Mouse (Mus musculus): ENCODE results near the gene Abcc6. TPM values are rescaled to one million over a fixed set of nuclear protein-coding genes. Genes with fewer than 3 reads are reported as not detected.
A peak's percentile ranks its signal among the peaks of the same experiment; 100 is the strongest.

The Abcc6 gene
- polyA plus RNA-seq, 1 experiment from 2014 or later = 6.1 TPM

DNA sequence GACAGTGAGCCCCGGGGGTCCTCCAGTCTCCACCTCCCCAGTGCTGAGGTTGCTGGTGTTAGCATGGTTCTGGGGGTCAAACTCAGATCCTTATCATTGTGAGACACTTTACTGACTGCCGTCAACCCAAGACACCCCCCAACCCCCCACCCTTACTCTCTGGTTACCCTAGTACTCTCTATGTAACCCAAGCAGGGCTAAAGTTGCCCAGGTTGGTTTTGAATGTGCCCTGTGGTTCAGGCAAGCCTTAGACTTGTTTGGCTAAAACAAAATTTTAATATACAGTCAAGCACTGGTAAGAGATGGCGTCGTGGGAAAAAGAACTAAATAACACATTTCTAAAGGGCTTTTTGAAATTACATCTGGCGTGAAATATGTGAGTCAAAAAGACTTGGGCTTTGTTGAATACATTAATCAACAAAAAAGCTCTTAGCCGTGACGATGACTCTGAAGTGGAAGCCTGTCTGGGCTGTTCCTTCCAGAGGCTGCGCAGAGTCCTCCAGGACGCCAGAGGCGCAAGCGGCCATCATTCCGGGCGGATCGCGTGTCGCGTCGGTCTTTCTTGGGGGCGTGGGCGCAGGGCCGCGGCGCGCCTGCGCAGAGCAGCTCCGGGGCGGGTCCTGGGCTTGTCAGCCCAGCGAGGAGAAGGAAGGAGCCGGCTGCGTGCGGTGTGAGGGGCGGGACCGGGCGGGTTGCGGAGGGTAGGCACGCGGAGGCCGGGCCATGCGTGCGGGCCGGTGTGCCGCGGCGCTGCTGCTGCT is 3.2 kb upstream of the Abcc6 start, which contains the start of gene Nomo1:
Gene Nomo1, plus strand, starts transcription at position 590 of the 761 bp plus-strand sequence.
- H3K9ac ChIP-seq (ENCODE audit: low read depth, low read length) = peak within 1 kb of the TSS; percentile 93
- H3K4me1 ChIP-seq (ENCODE audit: control insufficient read depth, insufficient read depth, low read length) = peaks cover 40% of the 10 kb centered on the region
- peak within 1 kb of the TSS; percentile 83 for H3K4me2 ChIP-seq (ENCODE audit: low read depth, low read length)
- H3K9me3 ChIP-seq (ENCODE audit: control insufficient read depth, low read length) = no peaks in the 10 kb centered on the region
- no peaks in the 10 kb centered on the region for H3K36me3 ChIP-seq (ENCODE audit: control insufficient read depth, insufficient read depth, low read length)
- WGBS = 6% methylated on average over 43 of the region's 44 CpGs
- H3K4me3 ChIP-seq (ENCODE audit: low read length) = peak within 1 kb of the TSS; percentile 94
- peak; percentile 75 for ATAC-seq
- no peaks in the 10 kb centered on the region for H3K27me3 ChIP-seq (replicated peaks; ENCODE audit: control insufficient read depth, insufficient read depth, low read length)
- H3K27ac ChIP-seq (ENCODE audit: low read length) = peak within 1 kb of the TSS; percentile 72

DNA sequence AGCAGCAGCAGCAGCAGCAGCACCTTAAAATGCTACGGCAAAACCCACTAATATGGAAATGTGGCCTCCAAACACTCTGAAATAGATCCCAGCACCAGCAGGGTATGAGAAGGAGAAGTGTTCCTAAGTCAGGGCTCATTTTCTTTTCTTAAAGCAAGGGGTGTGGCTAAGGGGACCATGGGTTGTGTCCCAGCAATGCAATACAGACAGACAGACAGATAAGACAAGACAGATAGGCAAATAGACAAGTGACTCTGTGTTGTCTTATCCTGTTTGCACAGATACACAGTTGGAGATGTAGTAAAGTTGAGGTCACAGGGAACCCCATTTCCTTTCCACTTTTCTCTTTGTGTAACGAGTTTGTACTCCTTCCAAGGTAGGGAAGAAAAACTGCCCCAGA is 973 bp upstream of the Abcc6 start:
- H3K4me3 ChIP-seq (ENCODE audit: low read length) = no peak overlapping the region; the same call in 1 of the 2 replicates
- 53% methylated on average over 2 of the region's 2 CpGs for WGBS
- ATAC-seq = no peak

DNA sequence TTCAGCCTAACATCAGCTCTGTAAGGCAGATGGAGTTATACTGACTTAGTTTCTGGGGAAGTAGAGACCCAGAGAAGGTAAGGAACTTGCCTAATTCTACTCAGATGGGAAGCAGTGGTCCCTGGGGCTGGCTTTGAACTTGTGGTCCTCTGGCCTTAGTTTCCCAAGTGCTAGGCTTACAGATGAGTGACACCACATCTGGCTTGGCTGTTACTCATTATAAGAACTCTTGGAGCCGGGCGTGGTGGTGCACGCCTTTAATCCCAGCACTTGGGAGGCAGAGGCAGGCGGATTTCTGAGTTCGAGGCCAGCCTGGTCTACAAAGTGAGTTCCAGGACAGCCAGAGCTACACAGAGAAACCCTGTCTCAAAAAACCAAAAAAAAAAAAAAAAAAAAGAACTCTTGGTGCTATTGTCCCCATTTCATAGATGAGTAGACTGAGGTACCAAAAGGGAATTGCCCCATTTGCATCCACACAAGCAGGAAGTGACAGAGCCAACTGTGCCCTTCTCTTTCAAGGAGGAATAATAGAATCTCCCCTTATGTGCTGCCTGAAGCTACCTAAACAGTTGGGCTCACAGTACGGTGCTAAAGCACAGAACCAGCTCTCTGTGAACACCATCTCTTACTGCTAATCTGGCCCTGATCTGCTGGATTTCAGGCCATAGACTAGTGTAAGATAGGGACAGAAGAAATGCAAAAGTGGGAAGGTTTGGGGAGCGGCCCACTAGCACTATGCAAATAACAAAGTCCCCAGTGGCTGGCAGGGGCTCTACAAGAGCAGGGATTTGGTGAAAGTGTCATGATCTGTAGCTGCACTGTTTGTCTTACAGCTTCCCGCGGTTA is 580 bp downstream of the Abcc6 start:
- Histone ChIP-seq H3K27ac (ENCODE audit: low read length) (peak overlapping the region; percentile 92), H3K27me3 (replicated peaks; ENCODE audit: control insufficient read depth, insufficient read depth, low read length) (no peaks in the 10 kb centered on the region), H3K9me3 (ENCODE audit: control insufficient read depth, low read length) (no peaks in the 10 kb centered on the region), H3K4me1 (ENCODE audit: control insufficient read depth, insufficient read depth, low read length) (peaks cover 27% of the 10 kb centered on the region), H3K9ac (ENCODE audit: low read depth, low read length) (peak overlapping the region; percentile 39), H3K4me3 (ENCODE audit: low read length) (peak overlapping the region; percentile 27), H3K4me2 (ENCODE audit: low read depth, low read length) (peak overlapping the region; percentile 43), H3K36me3 (ENCODE audit: control insufficient read depth, insufficient read depth, low read length) (no peaks in the 10 kb centered on the region)
- peak; percentile 69 for ATAC-seq
- 64% methylated on average over 9 of the region's 9 CpGs for WGBS

More for the DNA sequence above, 973 bp upstream of the Abcc6 start:
- Histone ChIP-seq H3K4me1 (ENCODE audit: control insufficient read depth, insufficient read depth, low read length) (peaks cover 35% of the 10 kb centered on the region), H3K27me3 (replicated peaks; ENCODE audit: control insufficient read depth, insufficient read depth, low read length) (no peaks in the 10 kb centered on the region), H3K27ac (ENCODE audit: low read length) (peak overlapping the region; percentile 92), H3K4me2 (ENCODE audit: low read depth, low read length) (peak overlapping the region; percentile 43), H3K36me3 (ENCODE audit: control insufficient read depth, insufficient read depth, low read length) (no peaks in the 10 kb centered on the region), H3K9ac (ENCODE audit: low read depth, low read length) (peak overlapping the region; percentile 46), H3K9me3 (ENCODE audit: control insufficient read depth, low read length) (no peaks in the 10 kb centered on the region)

DNA sequence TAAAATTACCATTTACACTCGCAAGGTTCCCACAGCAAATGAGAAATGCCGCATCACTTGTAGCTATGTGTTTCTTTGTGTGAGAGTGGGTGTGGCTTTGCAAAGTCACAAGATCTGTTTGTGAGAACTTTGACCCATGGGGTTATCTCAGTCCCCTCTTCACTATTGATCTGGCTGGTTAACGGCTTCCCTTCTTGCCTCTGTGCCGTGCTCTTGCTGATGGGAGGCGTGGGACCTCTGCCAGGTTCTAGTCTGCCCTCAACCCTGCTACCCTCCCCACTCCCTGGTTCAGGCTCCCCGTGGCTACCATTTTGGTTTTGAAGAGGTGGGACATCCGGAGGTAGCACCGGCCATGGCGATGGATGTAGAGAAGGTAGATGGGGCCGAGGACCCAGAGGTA is 1.4 kb downstream of the Abcc6 start:
- no peak overlapping the region for H3K4me3 ChIP-seq (ENCODE audit: low read length)
- 70% methylated on average over 10 of the region's 10 CpGs for WGBS
- H3K4me2 ChIP-seq (ENCODE audit: low read depth, low read length) = no peak overlapping the region
- no peaks in the 10 kb centered on the region for H3K9me3 ChIP-seq (ENCODE audit: control insufficient read depth, low read length)
- peak overlapping the region; percentile 92 for H3K27ac ChIP-seq (ENCODE audit: low read length)
- no peak overlapping the region for H3K9ac ChIP-seq (ENCODE audit: low read depth, low read length)
- no peak for ATAC-seq
- no peaks in the 10 kb centered on the region for H3K27me3 ChIP-seq (replicated peaks; ENCODE audit: control insufficient read depth, insufficient read depth, low read length)
- no peaks in the 10 kb centered on the region for H3K36me3 ChIP-seq (ENCODE audit: control insufficient read depth, insufficient read depth, low read length)
- peaks cover 25% of the 10 kb centered on the region for H3K4me1 ChIP-seq (ENCODE audit: control insufficient read depth, insufficient read depth, low read length)

GRCm38 (mm10) chr7:46025436-46025835 is 4.7 kb downstream of the Abcc6 start:
- no peaks in the 10 kb centered on the region for H3K27me3 ChIP-seq (replicated peaks; ENCODE audit: control insufficient read depth, insufficient read depth, low read length)
- H3K27ac ChIP-seq (ENCODE audit: low read length) = no peak overlapping the region
- H3K9me3 ChIP-seq (ENCODE audit: control insufficient read depth, low read length) = no peaks in the 10 kb centered on the region
- no peak overlapping the region for H3K4me3 ChIP-seq (ENCODE audit: low read length)
- peaks cover 7% of the 10 kb centered on the region for H3K4me1 ChIP-seq (ENCODE audit: control insufficient read depth, insufficient read depth, low read length)
- ATAC-seq = no peak
- 78% methylated on average over 9 of the region's 9 CpGs for WGBS
- no peak overlapping the region for H3K4me2 ChIP-seq (ENCODE audit: low read depth, low read length)
- H3K9ac ChIP-seq (ENCODE audit: low read depth, low read length) = no peak overlapping the region
- H3K36me3 ChIP-seq (ENCODE audit: control insufficient read depth, insufficient read depth, low read length) = no peaks in the 10 kb centered on the region

DNA sequence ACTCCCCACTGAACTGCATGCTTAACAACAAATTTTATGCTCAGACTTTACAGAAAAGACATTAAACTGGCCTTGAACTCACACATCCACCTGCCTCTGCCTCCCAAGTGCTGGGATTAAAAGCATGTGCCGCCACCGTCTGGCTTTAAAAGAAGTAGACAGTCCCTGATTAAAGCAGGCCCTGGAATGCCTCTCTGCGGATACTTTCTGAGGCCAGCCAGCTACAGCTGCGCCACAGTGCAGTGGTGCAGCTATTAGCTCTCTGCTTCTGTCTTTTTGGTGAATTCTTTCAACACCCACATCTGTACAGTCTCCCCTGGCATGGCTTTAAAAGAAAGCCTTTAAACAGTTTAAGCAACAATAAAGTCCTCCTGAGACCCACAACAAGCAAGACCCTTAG is 8.2 kb downstream of the Abcc6 start:
- WGBS = 41% methylated on average over 4 of the region's 4 CpGs
- no peaks in the 10 kb centered on the region for H3K36me3 ChIP-seq (ENCODE audit: control insufficient read depth, insufficient read depth, low read length)
- no peak overlapping the region for H3K9ac ChIP-seq (ENCODE audit: low read depth, low read length)
- H3K4me3 ChIP-seq (ENCODE audit: low read length) = no peak overlapping the region
- H3K9me3 ChIP-seq (ENCODE audit: control insufficient read depth, low read length) = no peaks in the 10 kb centered on the region
- H3K27me3 ChIP-seq (replicated peaks; ENCODE audit: control insufficient read depth, insufficient read depth, low read length) = no peaks in the 10 kb centered on the region
- no peak overlapping the region for H3K4me2 ChIP-seq (ENCODE audit: low read depth, low read length)
- H3K4me1 ChIP-seq (ENCODE audit: control insufficient read depth, insufficient read depth, low read length) = no peaks in the 10 kb centered on the region
- no peak overlapping the region for H3K27ac ChIP-seq (ENCODE audit: low read length)
- ATAC-seq = no peak

DNA sequence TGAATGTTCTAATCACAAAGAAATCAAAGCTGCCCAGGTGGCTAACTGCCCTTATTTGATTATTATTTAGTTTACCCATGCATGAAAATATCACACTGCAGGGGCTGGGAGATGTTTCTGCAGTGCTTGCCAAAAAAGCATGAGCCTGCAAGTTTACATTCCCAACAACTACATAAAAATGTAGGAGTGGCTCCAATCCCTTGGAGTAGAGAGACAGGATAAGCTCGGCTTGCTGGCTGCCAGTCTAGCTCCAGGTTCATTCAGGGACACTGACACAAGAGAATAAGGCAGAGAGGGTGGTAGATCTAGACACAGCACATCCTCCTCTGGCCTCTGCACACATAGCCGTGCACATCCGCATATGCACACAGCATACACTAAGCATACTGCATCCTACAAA is 10.5 kb downstream of the Abcc6 start:
- ATAC-seq = no peak
- no peak overlapping the region for H3K4me3 ChIP-seq (ENCODE audit: low read length)
- H3K27me3 ChIP-seq (replicated peaks; ENCODE audit: control insufficient read depth, insufficient read depth, low read length) = no peaks in the 10 kb centered on the region
- H3K36me3 ChIP-seq (ENCODE audit: control insufficient read depth, insufficient read depth, low read length) = no peaks in the 10 kb centered on the region
- H3K4me2 ChIP-seq (ENCODE audit: low read depth, low read length) = no peak overlapping the region
- H3K27ac ChIP-seq (ENCODE audit: low read length) = no peak overlapping the region
- no peaks in the 10 kb centered on the region for H3K4me1 ChIP-seq (ENCODE audit: control insufficient read depth, insufficient read depth, low read length)
- no peaks in the 10 kb centered on the region for H3K9me3 ChIP-seq (ENCODE audit: control insufficient read depth, low read length)
- WGBS = 63% methylated on average over 3 of the region's 3 CpGs
- H3K9ac ChIP-seq (ENCODE audit: low read depth, low read length) = no peak overlapping the region

- Histone ChIP-seq H3K4me1 (ENCODE audit: control insufficient read depth, insufficient read depth, low read length) (peaks cover 13% of the 10 kb centered on the region), H3K36me3 (ENCODE audit: control insufficient read depth, insufficient read depth, low read length) (no peaks in the 10 kb centered on the region), H3K9ac (ENCODE audit: low read depth, low read length) (no peak overlapping the region), H3K4me3 (ENCODE audit: low read length) (no peak overlapping the region), H3K4me2 (ENCODE audit: low read depth, low read length) (no peak overlapping the region), H3K9me3 (ENCODE audit: control insufficient read depth, low read length) (no peaks in the 10 kb centered on the region), H3K27ac (ENCODE audit: low read length) (peak overlapping the region; percentile 33; the same call in 1 of the 2 replicates), H3K27me3 (replicated peaks; ENCODE audit: control insufficient read depth, insufficient read depth, low read length) (no peaks in the 10 kb centered on the region)
- WGBS = 18% methylated on average over 9 of the region's 9 CpGs
- ATAC-seq = peak; percentile 79
Observed at GRCm38 (mm10) chr7:46013266-46014010, 16.7 kb downstream of the Abcc6 start.

- H3K4me3 ChIP-seq (ENCODE audit: low read length) = no peak overlapping the region
- no peaks in the 10 kb centered on the region for H3K36me3 ChIP-seq (ENCODE audit: control insufficient read depth, insufficient read depth, low read length)
- no peak for ATAC-seq
- no peaks in the 10 kb centered on the region for H3K9me3 ChIP-seq (ENCODE audit: control insufficient read depth, low read length)
- H3K9ac ChIP-seq (ENCODE audit: low read depth, low read length) = no peak overlapping the region
- no peak overlapping the region for H3K27ac ChIP-seq (ENCODE audit: low read length)
- no peaks in the 10 kb centered on the region for H3K27me3 ChIP-seq (replicated peaks; ENCODE audit: control insufficient read depth, insufficient read depth, low read length)
- H3K4me2 ChIP-seq (ENCODE audit: low read depth, low read length) = no peak overlapping the region
- peaks cover 13% of the 10 kb centered on the region for H3K4me1 ChIP-seq (ENCODE audit: control insufficient read depth, insufficient read depth, low read length)
Observed at GRCm38 (mm10) chr7:46012121-46012520, 18.0 kb downstream of the Abcc6 start.

Measured in intestine, embryonic 16.5 days (tissue).